Mouse (Mus musculus) forebrain, embryonic 10.5 days (tissue): Measurements from ENCODE around the gene Tgtp1. TPM values are rescaled to one million over a fixed set of nuclear protein-coding genes. Genes with fewer than 3 reads are reported as not detected.
"Not testable (repeated sequence)": the region's sequence is repeated elsewhere in the genome, so short reads cannot be mapped to it uniquely, and the experiment has no call there.

Source experiments
- DNase-seq: peaks from one replicate; pipeline ENCODE4 v3.0.0-alpha.2; 2017; ENCODE audit warnings: low spot score; ENCODE audit errors: extremely low spot score
- H3K27ac ChIP-seq: fragments of 300-500 bp; sonication (generic); 2 replicates; pipeline ENCODE4 v1.5.1; 2016; ENCODE audit warnings: mild to moderate bottlenecking
- H3K27me3 ChIP-seq: fragments of 300-500 bp; sonication (generic); 2 replicates; pipeline ENCODE4 v1.6.1; 2016; ENCODE audit warnings: mild to moderate bottlenecking; ENCODE audit not compliant: poor library complexity, severe bottlenecking
- H3K36me3 ChIP-seq: fragments of 300-500 bp; sonication (generic); replicated peaks from 2 replicates; pipeline ENCODE4 v1.6.1; 2016; ENCODE audit warnings: mild to moderate bottlenecking, moderate library complexity
- H3K4me1 ChIP-seq: fragments of 300-500 bp; sonication (generic); 2 replicates; pipeline ENCODE4 v1.6.1; 2016
- H3K4me3 ChIP-seq: fragments of 300-500 bp; sonication (generic); 2 replicates; pipeline ENCODE4 v1.5.1; 2016; ENCODE audit warnings: mild to moderate bottlenecking, moderate library complexity
- H3K9me3 ChIP-seq: fragments of 300-500 bp; sonication (generic); 2 replicates; pipeline ENCODE4 v1.6.1; 2016; ENCODE audit warnings: mild to moderate bottlenecking, moderate library complexity
- whole genome bisulfite sequencing: fragments of 180-500 bp; shearing (Covaris S2); methylation state at CpG from one replicate; pipeline ENCODE4 v1.1.7; 2016; 5-methylcytosine and 5-hydroxymethylcytosine counted together
- polyA plus RNA-seq: library from polyadenylated mRNA; unstranded; fragments of >200 nt; fragmentation: Nextera tagmentation; extraction: Ambion mirVana; gene quantifications from 2 replicates; pipeline ENCODE4 v1.2.1, GENCODE M21; 2016

Gene Tgtp1
- polyA plus RNA-seq, 1 experiment from 2014 or later = not detected

GRCm38 (mm10) chr11:48974686-48975085, 19.3 kb downstream of the Tgtp1 start:
- H3K36me3 ChIP-seq, H3K4me1 ChIP-seq, H3K27me3 ChIP-seq, H3K27ac ChIP-seq, DNase-seq, H3K9me3 ChIP-seq, H3K4me3 ChIP-seq: not testable (repeated sequence)
- WGBS = no CpG with 5 or more reads among the region's 1 CpGs

DNA sequence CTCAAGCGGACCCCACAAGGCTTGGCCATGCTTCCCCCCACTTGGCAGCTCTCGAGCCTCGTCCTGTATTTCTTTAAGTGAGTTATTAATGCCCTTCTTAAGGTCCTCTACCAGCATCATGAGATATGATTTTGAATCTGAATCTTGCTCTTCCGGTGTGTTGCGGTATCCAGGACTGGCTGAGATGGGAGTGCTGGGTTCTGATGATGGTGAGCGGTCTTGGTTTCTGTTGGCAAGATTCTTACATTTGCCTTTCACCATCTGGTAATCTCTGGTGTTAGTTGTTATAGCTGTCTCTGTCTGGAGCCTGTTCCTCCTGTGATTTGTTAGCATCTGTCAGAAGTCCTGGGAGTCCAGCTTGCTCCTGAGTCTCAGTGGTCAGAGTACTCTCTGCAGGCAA, 47.9 kb downstream of the Tgtp1 start, which contains the start of gene Psme2b:
Psme2b (minus strand) TSS at position 101 of the 400 bp plus-strand sequence.
- H3K27ac ChIP-seq, H3K9me3 ChIP-seq, DNase-seq, H3K4me3 ChIP-seq, H3K27me3 ChIP-seq, H3K4me1 ChIP-seq, H3K36me3 ChIP-seq: not testable (repeated sequence)
- 93% methylated on average over 6 of the region's 6 CpGs for WGBS

DNA sequence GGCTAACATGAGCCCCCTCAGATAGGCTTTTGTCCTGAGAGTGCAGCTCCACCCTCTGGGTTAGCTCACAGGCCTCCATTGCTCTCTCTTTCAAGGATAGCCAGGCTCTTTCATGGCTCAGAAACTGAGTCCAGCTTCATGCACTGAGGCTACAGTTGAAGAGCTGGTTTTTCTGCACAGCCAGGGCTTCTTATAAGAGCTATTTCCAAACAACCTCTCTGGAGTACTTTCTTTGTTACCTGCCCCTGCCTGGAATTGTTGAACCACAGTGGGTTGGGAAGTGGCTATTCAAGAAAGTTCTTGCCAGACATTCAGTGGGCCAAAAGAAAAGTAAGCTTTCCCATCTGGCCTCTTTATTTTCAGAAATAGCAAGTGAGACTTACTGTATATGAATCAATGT, 54.7 kb downstream of the Tgtp1 start:
- H3K9me3 ChIP-seq, H3K4me1 ChIP-seq, H3K4me3 ChIP-seq, H3K27me3 ChIP-seq, H3K27ac ChIP-seq, H3K36me3 ChIP-seq, DNase-seq: not testable (repeated sequence)

Other genes with a start within 250 kb of the Tgtp1 start
- 850 and 861 TPM in 2 replicates for gene Rack1, start 193.8 kb downstream of the Tgtp1 start, polyA plus RNA-seq
- 4.0 and 4.6 TPM in 2 replicates for gene Trim41, start 176.8 kb downstream of the Tgtp1 start, polyA plus RNA-seq
- gene Trim7, start 168.0 kb downstream of the Tgtp1 start, polyA plus RNA-seq = 0.07 and 0.31 TPM in 2 replicates
- gene Gm12184, start 167.5 kb downstream of the Tgtp1 start, polyA plus RNA-seq = 2.3 and 4.3 TPM in 2 replicates
- 1.2 and 1.6 TPM in 2 replicates for gene Irgm1, start 122.5 kb downstream of the Tgtp1 start, polyA plus RNA-seq
- gene Gm5431, start 92.0 kb downstream of the Tgtp1 start, polyA plus RNA-seq = 0.06 TPM in 1 of 2 replicates, not detected in the other
- 1.4 and 1.5 TPM in 2 replicates for gene Psme2b, start 48.0 kb downstream of the Tgtp1 start, polyA plus RNA-seq
- not detected in 2 replicates for gene Olfr56, start 15.3 kb downstream of the Tgtp1 start, polyA plus RNA-seq
- 0.22 and 0.45 TPM in 2 replicates for gene 9930111J21Rik1, start 14.8 kb downstream of the Tgtp1 start, polyA plus RNA-seq
- gene Gm12185, start 1.9 kb downstream of the Tgtp1 start, polyA plus RNA-seq = not detected in 2 replicates
- 0.12 and 0.32 TPM in 2 replicates for gene 9930111J21Rik2, start 57.1 kb upstream of the Tgtp1 start, polyA plus RNA-seq
- gene Tgtp2, start 70.0 kb upstream of the Tgtp1 start, polyA plus RNA-seq = not detected in 2 replicates
- 0.12 and 0.62 TPM in 2 replicates for gene Ifi47, start 82.4 kb upstream of the Tgtp1 start, polyA plus RNA-seq
- not detected in 2 replicates for gene Olfr1396, start 120.7 kb upstream of the Tgtp1 start, polyA plus RNA-seq
- gene Olfr1395, start 148.1 kb upstream of the Tgtp1 start, polyA plus RNA-seq = not detected in 2 replicates
- not detected in 2 replicates for gene Olfr1394, start 160.2 kb upstream of the Tgtp1 start, polyA plus RNA-seq
- gene Btnl9, start 193.0 kb upstream of the Tgtp1 start, polyA plus RNA-seq = 0.07 and 0.14 TPM in 2 replicates
- 42.3 and 49.2 TPM in 2 replicates for gene Zfp62, start 209.1 kb upstream of the Tgtp1 start, polyA plus RNA-seq